ENCODE assay signal across 13 mouse cellular contexts in the genomic region with DNA sequence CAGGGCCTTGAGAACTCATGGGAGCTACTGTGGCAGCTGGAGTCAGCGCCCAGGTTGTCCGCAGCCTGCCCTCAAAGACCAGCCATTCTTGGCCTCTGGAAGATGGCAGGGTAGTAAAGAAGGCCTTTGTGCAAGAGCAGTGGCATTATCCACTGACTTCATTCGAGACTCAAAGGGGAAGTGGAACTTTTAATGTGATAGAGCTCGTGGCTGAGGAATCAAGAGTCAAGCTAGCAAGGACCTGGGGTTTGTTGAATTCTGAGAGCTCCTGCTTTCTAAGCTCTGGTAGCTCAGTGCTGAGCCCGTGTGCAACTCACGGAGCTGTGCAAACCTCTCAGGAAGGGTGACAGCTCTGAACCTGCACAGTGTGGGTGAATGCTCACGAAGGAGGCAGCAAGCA. TPM values are rescaled to one million over a fixed set of nuclear protein-coding genes. Genes with fewer than 3 reads are reported as not detected.
A peak's percentile ranks its signal among the peaks of the same experiment; 100 is the strongest.
DNase-seq lines count a peak whose midpoint lies in the region; ATAC-seq lines count a peak whose summit lies in the region.
"Had no signal": no experiment of that assay in that cellular context is flagged by ENCODE, and none has a peak within 500 bp of the region (broad histone marks: within the 10 kb centered on the region; RNA-seq: fewer than 3 reads in every experiment).

No protein-coding gene starts in this region.

- no peaks in the 10 kb centered on the region for H3K27me3 ChIP-seq in hindbrain, embryonic 13.5 days
- H3K27me3 ChIP-seq in hindbrain, embryonic 12.5 days = no peaks in the 10 kb centered on the region
- H3K27me3 ChIP-seq: embryonic facial prominence, embryonic 15.5 days; forebrain, embryonic 12.5 days; limb, embryonic 13.5 days had no signal

- WGBS in hindbrain, embryonic 13.5 days = 87% methylated on average over 7 of the region's 7 CpGs
- WGBS in hindbrain, embryonic 12.5 days = 89% methylated on average over 7 of the region's 7 CpGs
- WGBS in macrophage (ENCODE audit: missing documents) = 21% methylated on average over 7 of the region's 7 CpGs

- H3K4me3 ChIP-seq in hindbrain, embryonic 13.5 days = no peak overlapping the region
- H3K4me3 ChIP-seq in hindbrain, embryonic 12.5 days = no peak overlapping the region
- no peak overlapping the region for H3K4me3 ChIP-seq in macrophage (ENCODE audit: inconsistent target)
- H3K4me3 ChIP-seq: embryonic facial prominence, embryonic 15.5 days; forebrain, embryonic 12.5 days; left cerebral cortex, adult 2 months; limb, embryonic 13.5 days had no signal

- H3K36me3 ChIP-seq in hindbrain, embryonic 13.5 days = peaks cover 2% of the 10 kb centered on the region; the same call in 1 of the 2 replicates
- H3K36me3 ChIP-seq in hindbrain, embryonic 12.5 days = 0 out of 2 replicates have a peak, but pooled peaks cover 2% of the 10 kb centered on the region
- H3K36me3 ChIP-seq in macrophage (ENCODE audit: inconsistent target) = no peaks in the 10 kb centered on the region
- H3K36me3 ChIP-seq: forebrain, embryonic 12.5 days had no signal

- ATAC-seq in hindbrain, embryonic 13.5 days (ENCODE audit: low FRiP score) = no peak
- no peak for ATAC-seq in hindbrain, embryonic 12.5 days (ENCODE audit: low FRiP score)

- H3K27ac ChIP-seq in hindbrain, embryonic 13.5 days = no peak overlapping the region
- no peak overlapping the region for H3K27ac ChIP-seq in hindbrain, embryonic 12.5 days
- peak overlapping the region; percentile 35 for H3K27ac ChIP-seq in macrophage
- H3K27ac ChIP-seq: embryonic facial prominence, embryonic 15.5 days; forebrain, embryonic 12.5 days; left cerebral cortex, adult 2 months; limb, embryonic 13.5 days had no signal

- peak; percentile 28 to 32 for DNase-seq in B cell, adult 2 months
- DNase-seq in brain, adult 2 months (ENCODE audit: low read depth, low spot score) = peak; percentile 61
- no peak for DNase-seq in right cerebral cortex, postnatal 36 days (ENCODE audit: low spot score in 2 of 2)
- DNase-seq in adrenal gland, adult 8-10 months = no peak
- DNase-seq: adrenal gland, postnatal 36 days; midbrain, embryonic 14.5 days had no signal

- H3K4me2 ChIP-seq in hindbrain, embryonic 13.5 days = no peak overlapping the region
- H3K4me2 ChIP-seq in hindbrain, embryonic 12.5 days (replicated peaks) = no peak overlapping the region
- H3K4me2 ChIP-seq: embryonic facial prominence, embryonic 15.5 days; forebrain, embryonic 12.5 days; limb, embryonic 13.5 days had no signal

- no peaks in the 10 kb centered on the region for H3K9me3 ChIP-seq in hindbrain, embryonic 13.5 days
- H3K9me3 ChIP-seq in hindbrain, embryonic 12.5 days (replicated peaks) = no peaks in the 10 kb centered on the region
- H3K9me3 ChIP-seq: embryonic facial prominence, embryonic 15.5 days; forebrain, embryonic 12.5 days; limb, embryonic 13.5 days had no signal

- 0 out of 2 replicates have a peak overlapping the region, but pooled peaks have one; percentile 11 for H3K9ac ChIP-seq in hindbrain, embryonic 13.5 days
- no peak overlapping the region for H3K9ac ChIP-seq in hindbrain, embryonic 12.5 days
- H3K9ac ChIP-seq: embryonic facial prominence, embryonic 15.5 days; forebrain, embryonic 12.5 days; limb, embryonic 13.5 days had no signal

- H3K79me2 ChIP-seq in macrophage (ENCODE audit: inconsistent target) = peaks cover 97% of the 10 kb centered on the region

- peaks cover 61% of the 10 kb centered on the region for H3K4me1 ChIP-seq in hindbrain, embryonic 13.5 days (replicated peaks)
- H3K4me1 ChIP-seq in hindbrain, embryonic 12.5 days = peaks cover 39% of the 10 kb centered on the region

RNA-seq across cellular contexts. Expression of a gene that starts 5.6 kb away (rescaled TPM):
- 45.4 and 49.7 TPM in 2 replicates for polyA plus RNA-seq in hindbrain, embryonic 13.5 days (2015; fragmentation: Nextera tagmentation; extraction: Ambion mirVana)
- 47.2 and 57.1 TPM in 2 replicates for polyA plus RNA-seq in hindbrain, embryonic 12.5 days (2016; fragmentation: Nextera tagmentation; extraction: Ambion mirVana)
- total RNA-seq in macrophage (2018; cell fraction: chromatin; rRNA removed) = 100 to 1,000 TPM; 222 to 774 (median 306) TPM
- 10 to 100 TPM; 32.2 to 69.3 (median 50.8) TPM for total RNA-seq in macrophage (2018; cell fraction: cytosol; rRNA removed)
- total RNA-seq in macrophage (2018; cell fraction: nucleus; rRNA removed) = 100 to 1,000 TPM in 21 of 26 experiments, 10 to 100 TPM in 5; 77.4 to 330 (median 164) TPM
- 37.1 to 50.3 TPM (median 46.2 TPM) in 3 replicates for polyA plus RNA-seq in macrophage (2018)
- 10 to 100 TPM; 32.8 to 59.9 (median 45.6) TPM for total RNA-seq in adrenal gland, adult 8-10 months (2022)

RNA-seq across cellular contexts. Expression of a gene that starts 6.4 kb away (rescaled TPM):
- 37.5 and 39.6 TPM in 2 replicates for polyA plus RNA-seq in hindbrain, embryonic 13.5 days (2015; fragmentation: Nextera tagmentation; extraction: Ambion mirVana)
- polyA plus RNA-seq in hindbrain, embryonic 12.5 days (2016; fragmentation: Nextera tagmentation; extraction: Ambion mirVana) = 80.2 and 81.9 TPM in 2 replicates
- total RNA-seq in macrophage (2018; cell fraction: chromatin; rRNA removed) = 100 to 1,000 TPM in 7 of 26 experiments, 10 to 100 TPM in 19; 49.4 to 172 (median 90.9) TPM
- 100 to 1,000 TPM; 151 to 275 (median 203) TPM for total RNA-seq in macrophage (2018; cell fraction: cytosol; rRNA removed)
- total RNA-seq in macrophage (2018; cell fraction: nucleus; rRNA removed) = 100 to 1,000 TPM in 24 of 26 experiments, 10 to 100 TPM in 2; 77.1 to 174 (median 135) TPM
- polyA plus RNA-seq in macrophage (2018) = 144 to 222 TPM (median 173 TPM) in 3 replicates
- total RNA-seq in adrenal gland, adult 8-10 months (2022) = 10 to 100 TPM; 66.7 to 96.6 (median 86.8) TPM

RNA-seq across cellular contexts. Expression of a gene that starts 42.4 kb away (rescaled TPM):
- polyA plus RNA-seq in hindbrain, embryonic 13.5 days (2015; fragmentation: Nextera tagmentation; extraction: Ambion mirVana) = 261 and 279 TPM in 2 replicates
- polyA plus RNA-seq in hindbrain, embryonic 12.5 days (2016; fragmentation: Nextera tagmentation; extraction: Ambion mirVana) = 165 TPM in 2 replicates
- 10 to 100 TPM in 10 of 26 experiments, 1 to 10 TPM in 16; 1.5 to 27.6 (median 5.4) TPM for total RNA-seq in macrophage (2018; cell fraction: chromatin; rRNA removed)
- total RNA-seq in macrophage (2018; cell fraction: cytosol; rRNA removed) = 10 to 100 TPM; 13.5 to 40.9 (median 29.4) TPM
- total RNA-seq in macrophage (2018; cell fraction: nucleus; rRNA removed) = 10 to 100 TPM in 21 of 26 experiments, 1 to 10 TPM in 5; 5.8 to 46.1 (median 16.3) TPM
- 26.6 to 35.2 TPM (median 29.9 TPM) in 3 replicates for polyA plus RNA-seq in macrophage (2018)
- 10 to 100 TPM; 37.3 to 58.7 (median 43.6) TPM for total RNA-seq in adrenal gland, adult 8-10 months (2022)

Comparison
In these comparisons a context has a peak if more than half of its experiments do, and no peak if none do; other contexts are left out.
1. DNase-seq: peak in B cell, adult 2 months (2 of 2) and brain, adult 2 months (single experiment); none in right cerebral cortex, postnatal 36 days (0 of 2) and adrenal gland, adult 8-10 months (single experiment).